Mouse (Mus musculus) hindbrain, embryonic 12.5 days (tissue): Measurements from ENCODE around the gene Rcc1l. TPM values are rescaled to one million over a fixed set of nuclear protein-coding genes. Genes with fewer than 3 reads are reported as not detected.

Experiments
- ATAC-seq: fragments of 200-750 bp; cut with Nextera tagmentation; 2 replicates; pipeline ENCODE4 v1.8.0; 2017; ENCODE audit warnings: moderate TSS enrichment; ENCODE audit not compliant: low FRiP score
- H3K27ac ChIP-seq: fragments of 300-500 bp; sonication (generic); 2 replicates; pipeline ENCODE4 v1.5.1; 2016; ENCODE audit warnings: mild to moderate bottlenecking
- H3K27me3 ChIP-seq: fragments of 300-500 bp; sonication (generic); 2 replicates; pipeline ENCODE4 v1.6.1; 2016; ENCODE audit warnings: mild to moderate bottlenecking
- H3K36me3 ChIP-seq: fragments of 300-500 bp; sonication (generic); 2 replicates; pipeline ENCODE4 v1.6.1; 2016; ENCODE audit warnings: mild to moderate bottlenecking
- H3K4me1 ChIP-seq: fragments of 300-500 bp; sonication (generic); 2 replicates; pipeline ENCODE4 v1.6.1; 2016
- H3K4me2 ChIP-seq: fragments of 300-500 bp; sonication (generic); replicated peaks from 2 replicates; pipeline ENCODE4 v1.6.1; 2016; ENCODE audit warnings: mild to moderate bottlenecking
- H3K4me3 ChIP-seq: fragments of 300-500 bp; sonication (generic); 2 replicates; pipeline ENCODE4 v1.5.1; 2016; ENCODE audit warnings: mild to moderate bottlenecking
- H3K9ac ChIP-seq: fragments of 300-500 bp; sonication (generic); 2 replicates; pipeline ENCODE4 v1.6.1; 2016; ENCODE audit warnings: mild to moderate bottlenecking, moderate library complexity
- H3K9me3 ChIP-seq: fragments of 300-500 bp; sonication (generic); replicated peaks from 2 replicates; pipeline ENCODE4 v1.6.1; 2016; ENCODE audit warnings: mild to moderate bottlenecking
- WGBS: fragments of 180-500 bp; shearing (Covaris S2); methylation state at CpG from one replicate; pipeline ENCODE4 v1.1.7; 2016; 5-methylcytosine and 5-hydroxymethylcytosine counted together
- polyA plus RNA-seq: library from polyadenylated mRNA; unstranded; fragments of >200 nt; fragmentation: Nextera tagmentation; extraction: Ambion mirVana; gene quantifications from 2 replicates; pipeline ENCODE4 v1.2.1, GENCODE M21; 2016

Gene Rcc1l
- polyA plus RNA-seq, 1 experiment from 2014 or later: 28.0 TPM

DNA sequence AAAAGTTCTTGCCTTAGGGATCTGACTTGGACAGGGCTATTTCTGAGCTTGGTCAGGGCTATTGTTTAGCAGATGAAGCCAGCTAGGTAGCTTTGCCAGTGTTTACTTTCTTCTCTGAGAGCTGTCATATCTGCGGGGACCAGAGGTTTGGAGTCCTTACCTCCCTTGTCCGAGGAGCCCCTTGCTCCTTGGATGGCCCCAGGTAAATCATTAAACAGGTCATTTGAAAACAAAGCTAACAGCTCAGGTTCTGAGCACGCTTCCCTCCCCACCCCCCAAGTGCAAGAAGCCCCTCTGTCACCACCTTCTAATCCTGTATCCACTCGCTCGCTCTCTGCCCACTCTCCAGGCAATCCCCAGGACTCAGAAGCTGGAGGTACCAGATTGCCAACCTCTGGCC, 75.3 kb downstream of the Rcc1l start:
- H3K9ac ChIP-seq: peak overlapping the region; percentile 38
- peak overlapping the region; percentile 81 for H3K4me3 ChIP-seq
- WGBS: 54% methylated on average over 5 of the region's 5 CpGs

DNA sequence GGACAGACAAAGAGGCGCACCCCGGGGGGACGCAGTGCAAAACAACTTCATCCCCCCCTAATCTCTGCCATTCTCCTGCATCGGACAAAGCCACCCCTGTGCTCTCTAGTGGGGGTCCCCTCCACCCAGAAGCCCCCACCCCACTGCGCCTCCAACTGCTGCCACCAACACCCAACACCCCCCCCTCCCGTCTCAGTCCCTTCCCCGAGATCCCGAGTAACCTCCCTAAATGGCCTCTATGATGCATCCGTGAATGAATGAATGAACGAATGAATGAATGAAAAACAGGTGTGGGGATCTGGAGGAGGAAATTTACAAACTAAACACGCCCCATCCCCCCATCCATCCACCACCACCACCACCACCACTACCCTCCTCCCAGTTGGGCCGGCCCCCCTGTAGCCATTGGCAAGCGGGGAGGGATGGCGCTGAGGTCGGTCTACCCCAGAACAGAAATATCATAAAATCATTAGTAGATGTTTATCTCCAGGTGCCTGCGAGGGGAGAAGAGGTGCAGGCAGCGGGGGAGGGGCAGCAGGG, 76.3 kb downstream of the Rcc1l start:
- H3K9ac ChIP-seq: peak overlapping the region; percentile 88
- WGBS: 3% methylated on average over 17 of the region's 17 CpGs
- peak; percentile 33 for ATAC-seq
- H3K9me3 ChIP-seq: no peaks in the 10 kb centered on the region
- H3K4me3 ChIP-seq: peak overlapping the region; percentile 81
- H3K27ac ChIP-seq: peak overlapping the region; percentile 86
- peaks cover 34% of the 10 kb centered on the region for H3K4me1 ChIP-seq
- H3K36me3 ChIP-seq: peaks cover 9% of the 10 kb centered on the region
- H3K4me2 ChIP-seq: peak overlapping the region; percentile 87
- no peaks in the 10 kb centered on the region for H3K27me3 ChIP-seq

More for the DNA sequence above, 75.3 kb downstream of the Rcc1l start:
- Histone ChIP-seq H3K4me1 (peaks cover 34% of the 10 kb centered on the region), H3K9me3 (no peaks in the 10 kb centered on the region), H3K36me3 (peaks cover 19% of the 10 kb centered on the region), H3K27me3 (no peaks in the 10 kb centered on the region), H3K4me2 (peak overlapping the region; percentile 87), H3K27ac (peak overlapping the region; percentile 25; the same call in 1 of the 2 replicates)
- no peak for ATAC-seq

DNA sequence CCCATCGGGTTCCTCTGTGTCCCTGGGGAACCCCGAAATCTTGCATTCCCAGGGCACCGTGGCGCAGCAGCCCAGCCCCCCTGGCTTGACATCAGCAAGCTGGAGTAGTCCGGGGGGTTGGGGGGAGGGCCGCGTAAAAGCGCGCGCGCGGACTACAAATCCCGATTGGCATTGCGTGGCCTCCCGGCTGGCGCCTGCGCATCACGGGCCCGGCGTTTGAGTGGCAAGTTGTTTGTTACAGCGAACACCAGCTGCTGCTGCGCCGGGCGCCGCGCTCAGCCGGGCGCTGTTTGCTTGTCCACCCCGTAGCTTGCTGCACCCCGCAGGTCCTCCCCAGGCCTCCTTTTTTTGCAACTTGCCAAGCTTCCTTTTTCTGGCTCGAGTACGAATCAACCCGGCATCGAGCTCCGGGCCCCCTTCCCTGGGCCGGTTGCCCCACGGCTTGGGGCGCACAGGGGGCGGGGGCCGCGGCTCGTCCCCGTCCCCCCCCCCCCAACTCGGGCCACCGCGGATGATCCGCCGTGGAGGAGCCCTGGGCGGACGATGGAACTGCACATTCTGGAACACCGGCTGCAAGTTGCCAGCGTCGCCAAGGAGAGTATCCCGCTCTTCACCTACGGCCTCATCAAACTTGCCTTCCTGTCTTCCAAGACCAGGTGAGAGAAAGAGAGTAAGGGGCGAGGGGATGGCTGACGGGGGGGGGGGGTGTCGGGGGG, 76.9 kb downstream of the Rcc1l start, which contains the start of gene Castor2:
Gene Castor2 (plus strand): TSS at position 216 of the 716 bp plus-strand sequence.
- H3K9me3 ChIP-seq: no peaks in the 10 kb centered on the region
- peak within 1 kb of the TSS; percentile 87 for H3K4me2 ChIP-seq
- H3K4me1 ChIP-seq: peaks cover 34% of the 10 kb centered on the region
- peak within 1 kb of the TSS; percentile 88 for H3K9ac ChIP-seq
- H3K4me3 ChIP-seq: peak within 1 kb of the TSS; percentile 81
- ATAC-seq: peak; percentile 91
- H3K36me3 ChIP-seq: peaks cover 8% of the 10 kb centered on the region; the same call in 1 of the 2 replicates
- WGBS: under 1% methylated on average over 48 of the region's 58 CpGs
- H3K27me3 ChIP-seq: no peaks in the 10 kb centered on the region
- peak within 1 kb of the TSS; percentile 86 for H3K27ac ChIP-seq

DNA sequence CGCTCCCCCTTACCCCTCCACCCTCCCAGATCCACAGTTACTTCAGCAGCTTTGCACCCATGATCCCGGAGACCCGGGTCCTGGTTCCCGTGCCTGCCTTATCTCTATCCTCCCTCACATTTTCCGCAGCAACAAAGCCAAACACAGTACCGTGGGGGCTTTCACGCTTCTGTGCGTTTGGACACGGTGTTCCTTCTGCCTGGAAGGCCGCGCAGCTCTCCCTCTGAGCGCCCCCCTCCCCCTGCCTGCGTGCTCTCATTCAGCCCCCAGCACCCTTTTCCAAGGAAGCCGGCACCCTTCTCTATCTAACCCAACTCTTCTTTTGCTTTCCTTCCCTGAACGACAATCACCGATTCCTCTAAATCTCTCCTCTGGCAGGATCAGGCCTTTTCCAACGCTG, 77.6 kb downstream of the Rcc1l start:
- peak overlapping the region; percentile 88 for H3K9ac ChIP-seq
- no peaks in the 10 kb centered on the region for H3K27me3 ChIP-seq
- H3K4me2 ChIP-seq: peak overlapping the region; percentile 87
- no peaks in the 10 kb centered on the region for H3K9me3 ChIP-seq
- peak; percentile 71 for ATAC-seq
- H3K4me3 ChIP-seq: peak overlapping the region; percentile 81
- H3K36me3 ChIP-seq: peaks cover 8% of the 10 kb centered on the region; the same call in 1 of the 2 replicates
- peak overlapping the region; percentile 86 for H3K27ac ChIP-seq
- H3K4me1 ChIP-seq: peaks cover 34% of the 10 kb centered on the region
- WGBS: 1% methylated on average over 17 of the region's 17 CpGs

DNA sequence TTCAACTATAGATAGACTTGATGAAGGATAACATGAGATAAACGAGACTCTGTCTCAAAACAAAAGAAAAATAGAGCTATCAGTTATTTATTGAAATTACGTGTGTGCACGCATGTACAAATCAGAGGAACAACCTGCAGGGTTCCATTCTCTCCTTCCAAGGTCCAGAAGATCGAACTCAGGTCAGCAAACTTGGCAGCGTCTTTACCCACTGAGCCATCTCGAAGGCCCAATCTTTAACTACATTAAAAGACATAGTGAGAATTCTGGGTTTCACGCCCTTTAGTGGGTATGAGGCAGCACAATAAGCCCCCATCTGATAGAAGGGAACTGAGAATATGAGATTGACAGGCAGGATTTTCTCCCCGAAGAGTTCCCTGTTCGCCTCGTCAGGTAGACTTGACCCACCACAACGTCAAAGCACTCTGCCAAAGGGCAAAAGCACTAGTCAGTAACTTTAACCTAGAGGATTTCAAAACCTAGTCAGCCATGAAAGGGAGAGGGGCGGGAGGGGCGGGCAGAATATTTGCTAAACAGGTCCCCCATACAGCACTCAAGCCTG, 78.2 kb downstream of the Rcc1l start:
- Histone ChIP-seq H3K27me3 (no peaks in the 10 kb centered on the region), H3K4me1 (peaks cover 34% of the 10 kb centered on the region), H3K36me3 (0 out of 2 replicates have a peak, but pooled peaks cover 4% of the 10 kb centered on the region), H3K4me3 (peak overlapping the region; percentile 81), H3K9me3 (no peaks in the 10 kb centered on the region), H3K27ac (no peak overlapping the region), H3K4me2 (peak overlapping the region; percentile 87), H3K9ac (peak overlapping the region; percentile 88)
- ATAC-seq: peak; percentile 1; the same call in 1 of the 2 replicates
- 41% methylated on average over 13 of the region's 13 CpGs for WGBS

Other genes starting within 250 kb of the Rcc1l start
- 22.4 and 24.1 TPM in 2 replicates for gene Castor2, start 77.1 kb downstream of the Rcc1l start, polyA plus RNA-seq
- 11.7 and 12.8 TPM in 2 replicates for gene Gtf2ird2, start 7.2 kb upstream of the Rcc1l start, polyA plus RNA-seq
- 3.6 and 4.6 TPM in 2 replicates for gene Ncf1, start 52.9 kb upstream of the Rcc1l start, polyA plus RNA-seq
- gene Gtf2i, start 138.0 kb upstream of the Rcc1l start, polyA plus RNA-seq: 242 and 254 TPM in 2 replicates